Mouse (Mus musculus): ENCODE data around the gene Nr4a1.

GRCm38 (mm10) chr15:101210228-101210627, 43.8 kb upstream of the Nr4a1 start:
- TF ChIP-seq CTCF (IDR thresholded peaks at IDR 0.05; ENCODE audit: low read depth) (peak; percentile 79), EP300 (IDR thresholded peaks at IDR 0.05; ENCODE audit: low read depth) (no peak)
